Mouse (Mus musculus): ENCODE results near the gene Rd3l.
"Not testable (repeated sequence)": the region's sequence is repeated elsewhere in the genome, so short reads cannot be mapped to it uniquely, and the experiment has no call there.

The Rd3l gene

DNA sequence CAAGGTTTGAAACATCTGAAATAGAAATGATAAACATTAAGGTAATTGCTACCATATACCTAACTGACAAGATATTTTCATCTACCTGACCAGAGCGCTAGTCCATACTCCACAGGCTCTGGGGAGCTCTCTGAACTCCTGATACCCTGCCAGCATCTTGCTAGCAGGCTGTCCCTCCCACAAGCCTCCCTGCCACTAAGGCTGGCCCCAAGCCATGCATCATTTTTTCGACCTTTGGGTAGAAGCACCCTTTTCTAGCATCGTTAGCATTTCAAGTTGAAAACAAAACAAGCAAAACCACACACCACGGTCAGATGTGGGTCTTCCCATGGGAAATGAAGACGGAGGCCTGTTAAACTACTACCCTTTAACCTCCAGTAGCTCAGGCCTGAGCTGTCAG, 17.8 kb downstream of the Rd3l start:
- DNase-seq: peak; percentile 38 to 43

DNA sequence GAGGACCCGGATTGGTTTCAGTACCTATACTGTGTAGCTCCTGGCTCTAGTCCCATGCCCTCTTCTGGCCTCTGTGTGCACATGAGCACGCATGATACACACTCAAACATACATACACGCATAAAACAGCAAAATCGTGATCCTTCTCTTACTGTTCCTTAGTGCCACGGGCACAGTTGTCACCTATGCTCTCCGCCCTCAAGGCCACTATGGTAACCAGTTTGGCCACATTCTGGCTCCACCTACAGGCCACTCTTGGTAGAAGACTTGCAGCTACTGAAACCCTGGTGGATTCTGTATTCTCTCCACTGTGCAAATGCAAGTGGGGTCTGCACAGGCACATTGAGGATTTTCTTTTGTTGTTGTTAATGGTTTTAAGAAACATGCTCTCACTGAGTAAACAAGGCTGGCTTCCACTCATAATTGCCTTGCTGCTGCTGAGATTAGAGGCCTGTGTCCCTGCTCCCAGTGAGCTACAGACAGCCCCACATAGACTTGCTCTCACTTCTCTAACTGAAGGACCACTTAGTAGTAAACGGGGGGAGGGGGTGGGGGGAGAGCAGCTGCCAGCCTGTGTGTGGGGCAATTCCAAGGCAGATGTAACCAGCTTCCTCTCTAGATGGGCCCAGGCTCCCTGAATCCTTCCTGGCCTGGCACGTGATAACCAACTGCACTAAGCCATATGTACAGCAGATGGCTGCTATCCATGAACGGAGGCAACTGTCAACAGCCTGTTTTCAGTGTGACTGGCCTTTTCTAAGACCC, 22.8 kb downstream of the Rd3l start:
- DNase-seq: peak; percentile 90 to 93

DNA sequence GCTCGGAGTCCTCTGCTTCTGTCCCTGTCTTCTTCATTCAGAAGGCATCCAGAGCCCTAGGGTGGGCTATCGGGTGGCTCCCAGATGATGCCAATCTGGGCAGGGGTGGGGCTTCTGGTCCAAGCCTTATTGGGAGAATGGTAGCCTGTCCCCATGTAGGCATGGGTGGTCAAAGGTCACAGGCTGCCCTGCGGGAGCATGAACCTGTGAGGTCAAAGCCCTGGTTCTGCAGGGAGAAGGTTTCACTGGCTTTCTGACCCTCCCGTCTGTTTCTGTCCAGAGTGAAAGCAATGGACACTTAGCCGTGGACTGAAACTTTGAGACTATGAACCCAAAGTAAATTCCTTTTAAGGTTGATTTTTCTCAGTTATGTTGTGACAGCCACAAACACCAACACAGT, 24.9 kb downstream of the Rd3l start:
- DNase-seq: no peak

GRCm38 (mm10) chr12:111951701-111952100, 29.4 kb downstream of the Rd3l start:
- no peak for DNase-seq

- peak in 1 of 2 experiments; percentile 1 for DNase-seq
Measured at GRCm38 (mm10) chr12:111950486-111950885, 30.6 kb downstream of the Rd3l start.

- peak; percentile 78 to 80 for DNase-seq
Measured at GRCm38 (mm10) chr12:111946716-111947115, 34.4 kb downstream of the Rd3l start.

DNA sequence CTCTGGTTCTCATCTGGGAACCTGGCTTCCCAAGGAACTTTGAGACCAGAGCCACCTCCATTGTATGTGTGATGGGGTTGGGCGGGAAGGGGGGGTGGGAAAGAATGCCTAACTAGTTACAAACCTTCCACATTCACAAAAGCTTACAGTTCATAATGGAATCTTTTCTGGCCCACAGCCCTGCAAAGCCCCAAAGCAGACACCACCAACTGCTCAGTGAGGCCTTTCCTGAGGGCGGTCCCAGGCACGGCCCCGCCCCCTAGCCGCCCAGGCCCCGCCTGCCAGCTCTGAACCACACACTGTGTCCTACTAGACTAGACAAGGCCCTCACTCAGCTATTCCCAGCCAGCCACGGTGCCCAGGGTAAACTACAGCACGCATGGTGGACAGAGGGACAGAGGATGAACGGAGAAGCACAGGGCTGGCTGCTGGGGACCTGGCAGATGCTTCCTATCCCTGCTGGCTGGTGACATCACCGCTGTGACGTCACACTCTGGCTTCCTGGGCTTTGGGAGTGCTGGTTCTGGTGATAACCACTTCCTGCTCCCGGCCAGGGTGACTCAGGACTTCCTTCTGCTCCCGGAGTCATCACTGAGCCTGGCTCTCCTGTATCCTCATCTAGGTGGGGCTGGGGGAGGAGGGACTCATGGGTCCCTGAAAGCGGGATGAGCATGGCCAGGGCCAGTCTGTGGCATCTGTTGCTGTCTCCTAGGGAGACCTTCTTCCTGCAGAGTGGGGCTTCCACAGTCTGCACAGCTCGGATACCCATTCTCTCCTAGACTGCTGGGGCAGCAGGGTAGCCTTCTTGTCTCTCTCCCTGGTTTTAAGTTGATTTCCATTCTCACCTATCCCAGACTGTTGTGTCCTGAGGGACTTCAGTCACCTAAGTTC, 35.1 kb downstream of the Rd3l start:
- DNase-seq: not testable (repeated sequence)

DNA sequence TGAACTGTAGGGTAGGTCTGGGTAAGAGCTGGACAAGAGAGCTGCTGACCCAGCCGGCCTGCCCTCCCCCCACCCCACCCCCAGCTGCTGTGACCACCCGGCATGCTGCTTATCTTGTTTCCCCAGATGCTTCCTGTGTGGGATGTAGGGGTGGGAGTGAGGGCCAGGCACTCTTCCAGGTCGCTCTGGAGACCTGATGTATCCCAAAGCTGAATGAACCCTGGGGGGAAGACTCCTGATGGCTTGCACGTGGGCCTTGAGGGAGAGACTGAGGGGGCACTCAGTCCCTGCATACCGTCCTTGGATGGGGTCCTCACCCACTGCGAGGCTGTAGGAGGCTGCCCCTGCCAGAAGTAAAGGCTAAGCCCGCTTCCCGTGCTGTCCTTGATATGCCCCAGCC, 36.0 kb downstream of the Rd3l start:
- DNase-seq: no peak

DNA sequence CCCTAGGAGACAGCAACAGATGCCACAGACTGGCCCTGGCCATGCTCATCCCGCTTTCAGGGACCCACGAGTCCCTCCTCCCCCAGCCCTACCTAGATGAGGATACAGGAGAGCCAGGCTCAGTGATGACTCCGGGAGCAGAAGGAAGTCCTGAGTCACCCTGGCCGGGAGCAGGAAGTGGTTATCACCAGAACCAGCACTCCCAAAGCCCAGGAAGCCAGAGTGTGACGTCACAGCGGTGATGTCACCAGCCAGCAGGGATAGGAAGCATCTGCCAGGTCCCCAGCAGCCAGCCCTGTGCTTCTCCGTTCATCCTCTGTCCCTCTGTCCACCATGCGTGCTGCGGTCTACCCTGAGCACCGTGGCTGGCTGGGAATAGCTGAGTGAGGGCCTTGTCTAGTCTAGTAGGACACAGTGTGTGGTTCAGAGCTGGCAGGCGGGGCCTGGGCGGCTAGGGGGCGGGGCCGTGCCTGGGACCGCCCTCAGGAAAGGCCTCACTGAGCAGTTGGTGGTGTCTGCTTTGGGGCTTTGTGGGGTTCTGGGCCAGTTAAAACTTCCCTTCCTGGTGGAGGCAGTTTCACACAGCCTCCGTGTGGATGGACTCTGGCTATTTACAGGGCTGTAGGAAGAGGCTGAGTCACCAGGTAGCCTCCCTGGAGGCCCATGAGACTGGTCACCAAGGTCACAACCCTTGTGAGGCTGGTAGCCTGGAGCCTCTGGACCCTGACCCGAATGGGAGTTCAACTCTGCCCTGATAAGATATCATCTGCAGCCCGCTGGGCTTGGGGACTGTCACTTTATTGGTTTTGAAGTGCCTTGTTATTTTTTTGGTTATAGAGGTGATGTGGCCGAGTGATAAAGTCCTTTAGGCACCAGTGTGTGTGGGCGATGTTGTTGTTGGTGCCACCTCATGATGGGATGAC, 36.8 kb downstream of the Rd3l start:
- DNase-seq: not testable (repeated sequence)

DNA sequence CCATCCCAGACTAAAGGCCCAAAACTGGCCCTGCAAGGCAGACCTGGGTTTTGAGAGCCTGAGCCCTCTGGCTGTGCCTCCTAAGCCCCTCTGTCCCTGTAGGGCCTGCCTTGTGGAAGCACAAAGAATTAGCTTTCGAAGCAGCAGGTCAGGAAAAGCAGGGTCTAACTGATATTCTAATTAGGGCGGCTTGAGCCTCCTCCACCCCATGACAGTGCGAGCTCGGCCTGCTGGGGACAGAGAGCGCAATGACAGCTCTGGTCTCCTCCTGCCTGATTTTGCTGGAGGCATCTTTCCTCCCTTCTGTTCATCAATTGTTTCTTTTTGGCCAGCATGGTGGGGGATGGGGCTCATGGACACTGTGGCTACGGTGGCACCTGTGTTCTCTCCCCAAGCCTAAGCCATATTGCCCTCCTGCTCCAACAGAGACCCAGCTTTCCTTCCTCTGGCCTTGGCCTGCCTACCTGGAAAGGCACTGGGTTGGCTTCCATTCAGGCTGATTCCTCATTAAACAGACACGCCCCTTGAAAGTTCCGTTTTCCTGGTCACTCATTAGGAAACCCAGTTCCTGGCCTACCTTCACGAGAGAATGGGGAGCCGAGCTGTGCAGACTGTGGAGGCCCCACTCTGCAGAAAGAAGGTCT, 37.6 kb downstream of the Rd3l start:
- peak; percentile 40 to 66 for DNase-seq

- no peak for DNase-seq
Measured at GRCm38 (mm10) chr12:111938623-111939177, 42.4 kb downstream of the Rd3l start.

DNA sequence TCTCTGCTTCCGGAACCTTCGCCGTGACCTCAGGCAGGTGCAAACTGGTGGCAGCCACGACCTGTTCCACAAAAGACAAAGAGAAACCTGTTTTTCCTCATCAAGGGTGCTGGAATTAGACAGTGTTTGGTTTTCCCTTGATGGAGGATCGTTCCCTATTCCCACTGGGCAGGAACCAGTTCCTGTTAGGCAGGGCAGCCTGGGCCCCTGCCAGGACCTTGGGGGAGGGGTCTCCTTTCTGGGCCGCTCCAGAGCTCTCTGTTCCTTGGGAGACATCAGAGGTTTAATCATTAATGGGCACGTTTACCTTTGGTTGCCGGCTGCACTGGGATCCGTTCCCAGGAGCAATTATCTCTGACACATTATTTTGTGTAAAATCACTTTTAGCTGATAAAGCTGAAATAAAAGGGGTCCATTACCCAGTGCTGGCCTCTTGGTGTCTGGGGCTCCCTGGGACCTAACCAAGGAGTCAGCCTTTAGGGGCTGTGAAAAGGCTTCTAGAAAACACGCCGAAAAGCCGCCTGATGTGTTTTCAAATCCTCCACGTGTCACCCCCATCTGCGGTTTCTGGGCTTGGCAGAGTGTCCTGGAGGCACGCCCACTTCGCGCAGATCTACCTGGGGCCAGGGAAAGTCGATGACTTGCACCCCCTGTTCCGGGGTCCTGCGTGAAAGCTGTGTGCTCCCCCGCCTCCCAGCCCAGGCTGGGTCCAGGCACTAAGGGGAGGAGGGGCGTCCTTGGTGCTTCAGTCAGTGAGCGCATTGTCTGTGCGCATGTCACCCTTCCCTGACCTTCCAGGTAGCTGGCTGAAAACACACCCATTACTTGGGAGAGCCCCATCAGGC, 44.2 kb downstream of the Rd3l start:
- DNase-seq: peak; percentile 56 to 75

DNA sequence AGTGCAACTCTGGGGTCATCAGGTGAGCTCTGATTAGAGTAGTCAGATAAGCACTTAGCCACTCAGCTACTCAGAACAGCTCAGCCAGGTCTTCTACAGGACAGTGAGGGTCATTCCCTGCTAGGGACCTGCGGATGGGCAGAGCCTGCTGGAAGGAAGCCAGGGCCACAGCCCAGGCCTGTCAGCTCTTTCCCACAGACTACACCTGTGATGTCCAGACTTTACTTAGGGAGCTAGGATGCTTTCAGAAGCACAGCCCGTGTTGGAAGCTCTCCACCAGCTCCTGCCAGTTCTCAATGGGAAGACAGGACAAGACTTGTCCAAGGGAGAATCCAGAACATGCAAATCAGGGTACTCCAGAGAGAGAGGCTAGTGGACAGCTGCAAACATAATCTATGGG, 47.1 kb downstream of the Rd3l start:
- peak; percentile 70 to 79 for DNase-seq

GRCm38 (mm10) chr12:111933032-111933704, 47.9 kb downstream of the Rd3l start:
- peak in 1 of 2 experiments; percentile 52 for DNase-seq

DNA sequence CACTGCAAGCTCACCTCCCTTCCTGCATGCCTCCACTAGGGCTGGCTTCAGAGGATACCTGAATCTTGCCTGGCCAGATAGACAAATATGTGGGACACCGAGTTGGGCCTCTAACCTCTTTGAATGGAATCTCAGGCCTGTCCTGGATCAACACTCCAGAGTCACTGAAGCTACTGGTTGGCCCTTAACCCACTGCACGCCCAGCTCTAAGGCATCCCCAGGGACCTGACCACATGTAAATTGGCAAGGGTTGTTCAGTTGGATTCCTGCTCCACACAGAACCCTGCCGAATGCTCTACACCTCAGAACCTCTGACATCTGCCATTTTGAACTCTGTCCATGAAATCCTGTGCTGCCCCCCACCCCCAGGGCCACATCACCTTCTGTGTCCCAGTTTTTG, 48.6 kb downstream of the Rd3l start:
- DNase-seq: no peak

GRCm38 (mm10) chr12:111931411-111932025, 49.6 kb downstream of the Rd3l start:
- peak; percentile 52 to 69 for DNase-seq
